Mouse (Mus musculus): ENCODE results near the gene Fdxr. TPM values are rescaled to one million over a fixed set of nuclear protein-coding genes. Genes with fewer than 3 reads are reported as not detected.

The Fdxr gene
- polyA plus RNA-seq, 1 experiment from 2014 or later: 18.6 TPM

- no peaks in the 10 kb centered on the region for H3K36me3 ChIP-seq
- WGBS: 90% methylated on average over 2 of the region's 2 CpGs
- H3K9me3 ChIP-seq (replicated peaks): no peaks in the 10 kb centered on the region
- H3K4me3 ChIP-seq (replicated peaks): no peak overlapping the region
- H3K27me3 ChIP-seq (replicated peaks): peaks cover 7% of the 10 kb centered on the region; the same call in 1 of the 2 replicates
- ATAC-seq (ENCODE audit: low FRiP score): no peak
- H3K27ac ChIP-seq (replicated peaks): no peak overlapping the region
- no peak overlapping the region for H3K4me2 ChIP-seq
- H3K9ac ChIP-seq (replicated peaks): no peak overlapping the region
- peaks cover 17% of the 10 kb centered on the region for H3K4me1 ChIP-seq
Measured at GRCm38 (mm10) chr11:115301351-115301750, 24.5 kb upstream of the Fdxr start.

- no peaks in the 10 kb centered on the region for H3K9me3 ChIP-seq (replicated peaks)
- H3K27me3 ChIP-seq (replicated peaks): peaks cover 13% of the 10 kb centered on the region; the same call in 1 of the 2 replicates
- no peak for ATAC-seq (ENCODE audit: low FRiP score)
- peaks cover 18% of the 10 kb centered on the region for H3K4me1 ChIP-seq
- WGBS: 84% methylated on average over 4 of the region's 4 CpGs
- no peak overlapping the region for H3K27ac ChIP-seq (replicated peaks)
- H3K9ac ChIP-seq (replicated peaks): no peak overlapping the region
- H3K36me3 ChIP-seq: no peaks in the 10 kb centered on the region
- no peak overlapping the region for H3K4me3 ChIP-seq (replicated peaks)
- no peak overlapping the region for H3K4me2 ChIP-seq
Measured at GRCm38 (mm10) chr11:115300745-115301144, 23.9 kb upstream of the Fdxr start.

GRCm38 (mm10) chr11:115298160-115298559 lies 21.3 kb upstream of the Fdxr start:
- 76% methylated on average over 8 of the region's 8 CpGs for WGBS
- Histone ChIP-seq H3K4me3 (replicated peaks) (no peak overlapping the region), H3K9ac (replicated peaks) (no peak overlapping the region), H3K4me2 (peak overlapping the region; percentile 76), H3K9me3 (replicated peaks) (no peaks in the 10 kb centered on the region), H3K4me1 (peaks cover 18% of the 10 kb centered on the region), H3K27ac (replicated peaks) (no peak overlapping the region), H3K36me3 (no peaks in the 10 kb centered on the region), H3K27me3 (replicated peaks) (peaks cover 16% of the 10 kb centered on the region; the same call in 1 of the 2 replicates)
- ATAC-seq (ENCODE audit: low FRiP score): no peak

- WGBS: under 1% methylated on average over 42 of the region's 44 CpGs
- H3K4me1 ChIP-seq: peaks cover 18% of the 10 kb centered on the region
- no peaks in the 10 kb centered on the region for H3K36me3 ChIP-seq
- peak within 1 kb of the TSS; percentile 76 for H3K4me2 ChIP-seq
- no peaks in the 10 kb centered on the region for H3K9me3 ChIP-seq (replicated peaks)
- peak within 1 kb of the TSS; percentile 54 for H3K4me3 ChIP-seq (replicated peaks)
- peak within 1 kb of the TSS; percentile 72 for H3K27ac ChIP-seq (replicated peaks)
- peaks cover 16% of the 10 kb centered on the region; the same call in 1 of the 2 replicates for H3K27me3 ChIP-seq (replicated peaks)
- ATAC-seq (ENCODE audit: low FRiP score): peak; percentile 89
- H3K9ac ChIP-seq (replicated peaks): peak within 1 kb of the TSS; percentile 60
Measured at GRCm38 (mm10) chr11:115297214-115297826, 20.5 kb upstream of the Fdxr start, which contains the start of gene Fads6. Gene Fads6, minus strand, starts transcription at chr11:115297663.

GRCm38 (mm10) chr11:115296471-115297210 lies 19.8 kb upstream of the Fdxr start:
- H3K36me3 ChIP-seq: no peaks in the 10 kb centered on the region
- H3K4me1 ChIP-seq: peaks cover 18% of the 10 kb centered on the region
- peak overlapping the region; percentile 72; the same call in 1 of the 2 replicates for H3K27ac ChIP-seq (replicated peaks)
- peak overlapping the region; percentile 76 for H3K4me2 ChIP-seq
- H3K27me3 ChIP-seq (replicated peaks): peaks cover 16% of the 10 kb centered on the region; the same call in 1 of the 2 replicates
- peak overlapping the region; percentile 54 for H3K4me3 ChIP-seq (replicated peaks)
- H3K9ac ChIP-seq (replicated peaks): peak overlapping the region; percentile 60
- peak; percentile 19; the same call in 1 of the 2 replicates for ATAC-seq (ENCODE audit: low FRiP score)
- WGBS: 53% methylated on average over 21 of the region's 21 CpGs
- H3K9me3 ChIP-seq (replicated peaks): no peaks in the 10 kb centered on the region

GRCm38 (mm10) chr11:115295939-115296338 lies 19.1 kb upstream of the Fdxr start:
- Histone ChIP-seq H3K27ac (replicated peaks) (no peak overlapping the region), H3K4me1 (peaks cover 19% of the 10 kb centered on the region), H3K27me3 (replicated peaks) (peaks cover 16% of the 10 kb centered on the region; the same call in 1 of the 2 replicates), H3K9me3 (replicated peaks) (no peaks in the 10 kb centered on the region), H3K4me2 (no peak overlapping the region; the same call in 1 of the 2 replicates), H3K36me3 (no peaks in the 10 kb centered on the region), H3K9ac (replicated peaks) (no peak overlapping the region), H3K4me3 (replicated peaks) (0 out of 2 replicates have a peak overlapping the region, but pooled peaks have one; percentile 54)
- no peak for ATAC-seq (ENCODE audit: low FRiP score)
- WGBS: 90% methylated on average over 11 of the region's 11 CpGs

- H3K36me3 ChIP-seq: no peaks in the 10 kb centered on the region
- H3K4me3 ChIP-seq (replicated peaks): no peak overlapping the region
- peaks cover 20% of the 10 kb centered on the region for H3K4me1 ChIP-seq
- H3K9me3 ChIP-seq (replicated peaks): no peaks in the 10 kb centered on the region
- ATAC-seq (ENCODE audit: low FRiP score): no peak
- no peak overlapping the region for H3K4me2 ChIP-seq
- 73% methylated on average over 14 of the region's 14 CpGs for WGBS
- peaks cover 11% of the 10 kb centered on the region; the same call in 1 of the 2 replicates for H3K27me3 ChIP-seq (replicated peaks)
- H3K27ac ChIP-seq (replicated peaks): no peak overlapping the region
- H3K9ac ChIP-seq (replicated peaks): no peak overlapping the region
Measured at GRCm38 (mm10) chr11:115292631-115293375, 16.0 kb upstream of the Fdxr start.

- H3K36me3 ChIP-seq: no peaks in the 10 kb centered on the region
- WGBS: 83% methylated on average over 10 of the region's 10 CpGs
- H3K4me2 ChIP-seq: no peak overlapping the region
- ATAC-seq (ENCODE audit: low FRiP score): no peak
- no peaks in the 10 kb centered on the region for H3K9me3 ChIP-seq (replicated peaks)
- H3K4me3 ChIP-seq (replicated peaks): no peak overlapping the region
- H3K27me3 ChIP-seq (replicated peaks): peaks cover 10% of the 10 kb centered on the region; the same call in 1 of the 2 replicates
- no peak overlapping the region for H3K27ac ChIP-seq (replicated peaks)
- H3K4me1 ChIP-seq: peaks cover 7% of the 10 kb centered on the region
- H3K9ac ChIP-seq (replicated peaks): no peak overlapping the region
Measured at GRCm38 (mm10) chr11:115291503-115291902, 14.7 kb upstream of the Fdxr start.

- Histone ChIP-seq H3K36me3 (no peaks in the 10 kb centered on the region), H3K4me3 (replicated peaks) (no peak overlapping the region), H3K9me3 (replicated peaks) (no peaks in the 10 kb centered on the region), H3K27ac (replicated peaks) (no peak overlapping the region), H3K4me1 (peaks cover 4% of the 10 kb centered on the region; the same call in 1 of the 2 replicates), H3K27me3 (replicated peaks) (0 out of 2 replicates have a peak, but pooled peaks cover 5% of the 10 kb centered on the region), H3K9ac (replicated peaks) (no peak overlapping the region), H3K4me2 (no peak overlapping the region)
- no peak for ATAC-seq (ENCODE audit: low FRiP score)
- WGBS: 74% methylated on average over 6 of the region's 6 CpGs
Measured at GRCm38 (mm10) chr11:115290919-115291318, 14.1 kb upstream of the Fdxr start.

GRCm38 (mm10) chr11:115290314-115290713 lies 13.5 kb upstream of the Fdxr start:
- no peak for ATAC-seq (ENCODE audit: low FRiP score)
- no peaks in the 10 kb centered on the region for H3K9me3 ChIP-seq (replicated peaks)

GRCm38 (mm10) chr11:115289885-115290284 lies 13.0 kb upstream of the Fdxr start:
- H3K27me3 ChIP-seq (replicated peaks): no peaks in the 10 kb centered on the region
- H3K27ac ChIP-seq (replicated peaks): no peak overlapping the region
- no peaks in the 10 kb centered on the region for H3K9me3 ChIP-seq (replicated peaks)
- H3K4me1 ChIP-seq: peaks cover 4% of the 10 kb centered on the region; the same call in 1 of the 2 replicates
- 85% methylated on average over 8 of the region's 8 CpGs for WGBS
- no peaks in the 10 kb centered on the region for H3K36me3 ChIP-seq
- no peak overlapping the region for H3K4me2 ChIP-seq
- ATAC-seq (ENCODE audit: low FRiP score): no peak
- H3K9ac ChIP-seq (replicated peaks): no peak overlapping the region
- no peak overlapping the region for H3K4me3 ChIP-seq (replicated peaks)

More at GRCm38 (mm10) chr11:115290314-115290713, 13.5 kb upstream of the Fdxr start:
- H3K4me2 ChIP-seq: no peak overlapping the region
- 100% methylated on average over 1 of the region's 1 CpGs for WGBS
- H3K9ac ChIP-seq (replicated peaks): no peak overlapping the region
- H3K4me3 ChIP-seq (replicated peaks): no peak overlapping the region
- no peak overlapping the region for H3K27ac ChIP-seq (replicated peaks)
- no peaks in the 10 kb centered on the region for H3K27me3 ChIP-seq (replicated peaks)
- peaks cover 4% of the 10 kb centered on the region; the same call in 1 of the 2 replicates for H3K4me1 ChIP-seq
- no peaks in the 10 kb centered on the region for H3K36me3 ChIP-seq

All from neural tube, embryonic 15.5 days (tissue).